Mouse (Mus musculus): ENCODE results near the gene Gk5. TPM values are rescaled to one million over a fixed set of nuclear protein-coding genes. Genes with fewer than 3 reads are reported as not detected.
"Not testable (repeated sequence)": the region's sequence is repeated elsewhere in the genome, so short reads cannot be mapped to it uniquely, and the experiment has no call there.

Gk5 gene
- polyA plus RNA-seq, 1 experiment from 2014 or later = 2.7 TPM

GRCm38 (mm10) chr9:96162421-96162820, 43.3 kb downstream of the Gk5 start:
- Histone ChIP-seq H3K4me2 (ENCODE audit: low read length) (no peak overlapping the region), H3K4me1 (ENCODE audit: control insufficient read depth, insufficient read depth, low read depth, low read length) (no peaks in the 10 kb centered on the region), H3K9me3 (ENCODE audit: control insufficient read depth, low read length) (no peaks in the 10 kb centered on the region), H3K4me3 (ENCODE audit: low read length) (no peak overlapping the region), H3K27me3 (replicated peaks; ENCODE audit: control insufficient read depth, insufficient read depth, low read length) (no peaks in the 10 kb centered on the region), H3K9ac (ENCODE audit: low read depth, low read length) (no peak overlapping the region), H3K27ac (ENCODE audit: low read depth, low read length) (no peak overlapping the region), H3K36me3 (ENCODE audit: control insufficient read depth, insufficient read depth, low read length) (no peaks in the 10 kb centered on the region)
- ATAC-seq = no peak
- WGBS = 79% methylated on average over 5 of the region's 5 CpGs

GRCm38 (mm10) chr9:96163443-96163842, 44.3 kb downstream of the Gk5 start:
- H3K4me2 ChIP-seq (ENCODE audit: low read length) = no peak overlapping the region
- ATAC-seq = no peak
- H3K27me3 ChIP-seq (replicated peaks; ENCODE audit: control insufficient read depth, insufficient read depth, low read length) = no peaks in the 10 kb centered on the region
- no peak overlapping the region for H3K9ac ChIP-seq (ENCODE audit: low read depth, low read length)
- H3K9me3 ChIP-seq (ENCODE audit: control insufficient read depth, low read length) = no peaks in the 10 kb centered on the region
- no peak overlapping the region for H3K27ac ChIP-seq (ENCODE audit: low read depth, low read length)
- H3K4me1 ChIP-seq (ENCODE audit: control insufficient read depth, insufficient read depth, low read depth, low read length) = no peaks in the 10 kb centered on the region
- H3K36me3 ChIP-seq (ENCODE audit: control insufficient read depth, insufficient read depth, low read length) = no peaks in the 10 kb centered on the region
- H3K4me3 ChIP-seq (ENCODE audit: low read length) = no peak overlapping the region
- 96% methylated on average over 7 of the region's 7 CpGs for WGBS

- WGBS = 98% methylated on average over 13 of the region's 15 CpGs
- H3K4me3 ChIP-seq (ENCODE audit: low read length); H3K36me3 ChIP-seq (ENCODE audit: control insufficient read depth, insufficient read depth, low read length): not testable (repeated sequence)
These were observed 44.8 kb downstream of the Gk5 start for GRCm38 (mm10) chr9:96163983-96164382.

GRCm38 (mm10) chr9:96167168-96167585, 48.0 kb downstream of the Gk5 start:
- ATAC-seq = no peak
- H3K4me2 ChIP-seq (ENCODE audit: low read length) = no peak overlapping the region
- H3K9me3 ChIP-seq (ENCODE audit: control insufficient read depth, low read length) = no peaks in the 10 kb centered on the region
- WGBS = 14% methylated on average over 5 of the region's 5 CpGs
- H3K9ac ChIP-seq (ENCODE audit: low read depth, low read length) = no peak overlapping the region
- no peak overlapping the region for H3K27ac ChIP-seq (ENCODE audit: low read depth, low read length)
- H3K4me1 ChIP-seq (ENCODE audit: control insufficient read depth, insufficient read depth, low read depth, low read length) = no peaks in the 10 kb centered on the region
- no peak overlapping the region for H3K4me3 ChIP-seq (ENCODE audit: low read length)
- no peaks in the 10 kb centered on the region for H3K36me3 ChIP-seq (ENCODE audit: control insufficient read depth, insufficient read depth, low read length)
- no peaks in the 10 kb centered on the region for H3K27me3 ChIP-seq (replicated peaks; ENCODE audit: control insufficient read depth, insufficient read depth, low read length)

More at GRCm38 (mm10) chr9:96163983-96164382, 44.8 kb downstream of the Gk5 start:
- not testable (repeated sequence) for H3K9ac ChIP-seq (ENCODE audit: low read depth, low read length); H3K4me2 ChIP-seq (ENCODE audit: low read length); H3K27ac ChIP-seq (ENCODE audit: low read depth, low read length); H3K27me3 ChIP-seq (replicated peaks; ENCODE audit: control insufficient read depth, insufficient read depth, low read length); H3K9me3 ChIP-seq (ENCODE audit: control insufficient read depth, low read length); H3K4me1 ChIP-seq (ENCODE audit: control insufficient read depth, insufficient read depth, low read depth, low read length); ATAC-seq

DNA sequence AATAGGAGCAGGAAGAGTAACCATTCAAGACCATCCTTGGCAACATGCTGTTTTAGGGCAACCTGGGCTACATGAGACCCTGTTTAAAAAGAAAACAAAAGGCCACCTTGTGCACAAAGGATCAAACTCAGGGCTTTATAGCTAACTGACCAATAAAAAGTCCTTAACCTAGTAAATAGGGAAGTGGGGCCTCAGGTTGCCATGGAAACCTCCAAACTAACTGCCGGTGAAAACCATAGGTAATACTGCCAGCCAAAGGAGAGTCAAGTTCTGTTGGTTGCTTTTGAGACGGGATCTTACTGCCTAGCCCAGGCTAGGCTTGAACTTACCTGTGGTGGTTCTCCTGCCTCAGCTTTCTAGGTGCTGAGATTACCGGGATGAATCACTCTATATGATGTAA, 51.4 kb downstream of the Gk5 start:
- no peaks in the 10 kb centered on the region for H3K36me3 ChIP-seq (ENCODE audit: control insufficient read depth, insufficient read depth, low read length)
- H3K27ac ChIP-seq (ENCODE audit: low read depth, low read length) = no peak overlapping the region
- 72% methylated on average over 3 of the region's 3 CpGs for WGBS
- no peak overlapping the region for H3K4me2 ChIP-seq (ENCODE audit: low read length)
- no peak overlapping the region for H3K9ac ChIP-seq (ENCODE audit: low read depth, low read length)
- H3K4me1 ChIP-seq (ENCODE audit: control insufficient read depth, insufficient read depth, low read depth, low read length) = no peaks in the 10 kb centered on the region
- ATAC-seq = no peak
- H3K4me3 ChIP-seq (ENCODE audit: low read length) = no peak overlapping the region
- no peaks in the 10 kb centered on the region for H3K27me3 ChIP-seq (replicated peaks; ENCODE audit: control insufficient read depth, insufficient read depth, low read length)
- no peaks in the 10 kb centered on the region for H3K9me3 ChIP-seq (ENCODE audit: control insufficient read depth, low read length)

DNA sequence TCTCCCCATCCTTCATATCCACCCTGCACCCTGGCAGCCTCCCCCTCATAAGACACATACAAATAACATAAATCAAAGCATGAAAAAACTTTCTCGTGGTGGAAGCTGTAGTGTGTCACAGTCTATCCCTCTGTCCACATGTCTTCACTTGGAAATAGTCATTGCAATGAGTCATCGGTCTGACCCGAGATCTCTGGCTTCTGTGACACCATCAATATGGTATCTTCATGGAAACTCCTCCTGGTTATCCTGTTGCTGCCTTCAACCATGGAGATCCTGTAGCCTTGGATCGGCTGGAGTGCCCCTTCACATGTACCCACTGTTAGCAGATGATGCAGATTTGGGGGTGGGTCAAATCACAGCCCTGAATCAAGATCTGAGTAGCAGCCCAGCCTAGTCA, 65.7 kb downstream of the Gk5 start:
- Histone ChIP-seq H3K9ac (ENCODE audit: low read depth, low read length) (no peak overlapping the region), H3K4me1 (ENCODE audit: control insufficient read depth, insufficient read depth, low read depth, low read length) (no peaks in the 10 kb centered on the region), H3K4me3 (ENCODE audit: low read length) (no peak overlapping the region), H3K27me3 (replicated peaks; ENCODE audit: control insufficient read depth, insufficient read depth, low read length) (no peaks in the 10 kb centered on the region), H3K4me2 (ENCODE audit: low read length) (no peak overlapping the region), H3K9me3 (ENCODE audit: control insufficient read depth, low read length) (no peaks in the 10 kb centered on the region), H3K36me3 (ENCODE audit: control insufficient read depth, insufficient read depth, low read length) (0 out of 2 replicates have a peak, but pooled peaks cover 2% of the 10 kb centered on the region), H3K27ac (ENCODE audit: low read depth, low read length) (no peak overlapping the region)
- no peak for ATAC-seq
- 92% methylated on average over 4 of the region's 4 CpGs for WGBS

DNA sequence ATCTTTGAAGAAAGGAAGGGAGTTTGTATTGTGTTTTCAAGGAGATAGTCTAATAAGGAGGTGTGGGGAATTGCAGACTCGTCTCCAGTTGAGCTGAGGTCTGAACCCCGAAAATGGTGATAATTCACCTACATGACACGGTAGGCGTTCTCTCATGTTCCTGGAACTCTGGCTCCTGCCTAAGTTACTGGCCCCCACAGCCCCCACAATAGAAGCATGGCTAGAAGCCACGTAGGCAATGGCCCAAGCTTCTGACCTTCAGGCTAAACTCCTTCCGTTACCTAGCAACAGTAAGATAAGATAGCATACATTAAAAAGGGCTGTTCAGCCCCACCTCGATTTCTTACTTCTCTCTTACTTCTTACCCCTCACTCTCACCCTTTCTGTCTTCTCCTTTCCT, 67.5 kb downstream of the Gk5 start:
- Histone ChIP-seq H3K27me3 (replicated peaks; ENCODE audit: control insufficient read depth, insufficient read depth, low read length) (no peaks in the 10 kb centered on the region), H3K9ac (ENCODE audit: low read depth, low read length) (no peak overlapping the region), H3K36me3 (ENCODE audit: control insufficient read depth, insufficient read depth, low read length) (0 out of 2 replicates have a peak, but pooled peaks cover 2% of the 10 kb centered on the region), H3K9me3 (ENCODE audit: control insufficient read depth, low read length) (no peaks in the 10 kb centered on the region), H3K4me2 (ENCODE audit: low read length) (no peak overlapping the region), H3K4me3 (ENCODE audit: low read length) (no peak overlapping the region), H3K27ac (ENCODE audit: low read depth, low read length) (no peak overlapping the region), H3K4me1 (ENCODE audit: control insufficient read depth, insufficient read depth, low read depth, low read length) (no peaks in the 10 kb centered on the region)
- ATAC-seq = no peak
- WGBS = 71% methylated on average over 7 of the region's 7 CpGs

- Histone ChIP-seq H3K4me2 (ENCODE audit: low read length) (peak within 1 kb of the TSS; percentile 74), H3K27me3 (replicated peaks; ENCODE audit: control insufficient read depth, insufficient read depth, low read length) (no peaks in the 10 kb centered on the region), H3K9me3 (ENCODE audit: control insufficient read depth, low read length) (no peaks in the 10 kb centered on the region), H3K9ac (ENCODE audit: low read depth, low read length) (peak within 1 kb of the TSS; percentile 67), H3K4me3 (ENCODE audit: low read length) (peak within 1 kb of the TSS; percentile 74), H3K4me1 (ENCODE audit: control insufficient read depth, insufficient read depth, low read depth, low read length) (peaks cover 13% of the 10 kb centered on the region), H3K36me3 (ENCODE audit: control insufficient read depth, insufficient read depth, low read length) (no peaks in the 10 kb centered on the region), H3K27ac (ENCODE audit: low read depth, low read length) (peak within 1 kb of the TSS; percentile 74; the same call in 1 of the 2 replicates)
- 0% methylated on average over 73 of the region's 81 CpGs for WGBS
- ATAC-seq = peak; percentile 100
These were observed 76.9 kb downstream of the Gk5 start, which contains the start of gene Tfdp2 for GRCm38 (mm10) chr9:96195885-96196622. Gene Tfdp2 (plus strand): TSS chr9:96196275.

DNA sequence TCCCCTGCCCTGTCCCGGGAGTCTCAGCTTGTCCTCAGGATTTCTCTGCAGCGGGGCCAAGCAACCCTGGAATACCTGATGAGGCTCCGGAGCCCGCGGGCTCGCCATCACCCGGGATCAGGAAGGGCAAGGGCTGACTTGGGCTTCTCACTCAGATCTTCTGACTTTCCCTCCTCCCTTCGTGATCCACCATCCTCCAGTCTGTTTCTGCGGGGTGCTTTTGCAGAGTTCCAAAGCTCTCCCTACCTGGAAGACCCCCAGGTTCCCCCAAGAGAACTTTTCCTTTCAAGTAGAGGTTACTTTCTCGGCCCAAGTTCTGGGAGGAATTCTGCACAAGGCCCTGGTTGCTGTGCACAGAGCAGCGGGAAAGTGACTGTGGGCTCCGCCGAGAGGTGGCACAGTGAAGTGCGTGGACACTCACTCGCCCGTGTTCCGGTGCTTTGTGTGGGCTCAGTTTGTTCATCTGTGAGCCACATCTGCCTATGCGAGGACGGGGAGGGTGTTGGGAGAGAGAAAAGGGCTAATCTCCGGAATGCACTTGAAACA, 77.5 kb downstream of the Gk5 start:
- no peaks in the 10 kb centered on the region for H3K27me3 ChIP-seq (replicated peaks; ENCODE audit: control insufficient read depth, insufficient read depth, low read length)
- peak overlapping the region; percentile 63 for H3K9ac ChIP-seq (ENCODE audit: low read depth, low read length)
- no peaks in the 10 kb centered on the region for H3K9me3 ChIP-seq (ENCODE audit: control insufficient read depth, low read length)
- H3K36me3 ChIP-seq (ENCODE audit: control insufficient read depth, insufficient read depth, low read length) = no peaks in the 10 kb centered on the region
- H3K4me2 ChIP-seq (ENCODE audit: low read length) = peak overlapping the region; percentile 74
- under 1% methylated on average over 20 of the region's 20 CpGs for WGBS
- peak overlapping the region; percentile 73; the same call in 1 of the 2 replicates for H3K27ac ChIP-seq (ENCODE audit: low read depth, low read length)
- ATAC-seq = peak; percentile 34; the same call in 1 of the 2 replicates
- H3K4me1 ChIP-seq (ENCODE audit: control insufficient read depth, insufficient read depth, low read depth, low read length) = peaks cover 13% of the 10 kb centered on the region
- H3K4me3 ChIP-seq (ENCODE audit: low read length) = peak overlapping the region; percentile 74

Data from hindbrain, embryonic 16.5 days (tissue).